Mouse (Mus musculus): ENCODE measurements around the gene Upk1a.

Gene Upk1a

GRCm38 (mm10) chr7:30579950-30580349 is 32.7 kb downstream of the Upk1a start:
- in situ Hi-C loops (cut with MboI, MseI): no loop called here

GRCm38 (mm10) chr7:30572969-30573368 is 39.7 kb downstream of the Upk1a start:
- in situ Hi-C loops (cut with MboI, MseI): loop anchor here in 1 of 2 experiments (5.0 kb wide), 1 partner anchor 44 kb away; no protein-coding TSS in a partner anchor

GRCm38 (mm10) chr7:30572389-30572788 is 40.3 kb downstream of the Upk1a start:
- in situ Hi-C loops (cut with MboI, MseI): loop anchor here in 1 of 2 experiments (5.0 kb wide), 1 partner anchor 45 kb away; no protein-coding TSS in a partner anchor

- in situ Hi-C loops (cut with MboI, MseI): no loop called here
Observed at GRCm38 (mm10) chr7:30567555-30567954, 45.1 kb downstream of the Upk1a start.

GRCm38 (mm10) chr7:30566033-30566432 is 46.6 kb downstream of the Upk1a start:
- in situ Hi-C loops (cut with MboI, MseI): no loop called here

GRCm38 (mm10) chr7:30564970-30565571 is 47.6 kb downstream of the Upk1a start, which contains the start of gene Igflr1:
Gene Igflr1 (plus strand): TSS chr7:30565427.
- in situ Hi-C loops (cut with MboI, MseI): no loop called here

GRCm38 (mm10) chr7:30563906-30564280 is 48.8 kb downstream of the Upk1a start:
- in situ Hi-C loops (cut with MboI, MseI): no loop called here

GRCm38 (mm10) chr7:30563117-30563905 is 49.3 kb downstream of the Upk1a start, which contains the start of the genes U2af1l4, Gm49396 and Psenen:
Gene U2af1l4 (plus strand): TSS chr7:30563301.
Gene Gm49396 (plus strand): TSS chr7:30563344.
Gene Psenen (minus strand): TSS chr7:30563627.
- in situ Hi-C loops (cut with MboI, MseI): no loop called here

- in situ Hi-C loops (cut with MboI, MseI): no loop called here
Observed at GRCm38 (mm10) chr7:30562526-30563116, 50.0 kb downstream of the Upk1a start.

- in situ Hi-C loops (cut with MboI, MseI): no loop called here
Observed at GRCm38 (mm10) chr7:30560296-30560695, 52.4 kb downstream of the Upk1a start.

GRCm38 (mm10) chr7:30559443-30559954 is 53.1 kb downstream of the Upk1a start, which contains the start of gene Lin37:
Gene Lin37 (minus strand): TSS chr7:30559838.
- in situ Hi-C loops (cut with MboI, MseI): loop anchor here in 1 of 2 experiments (10.0 kb wide), 1 partner anchor 465 kb away; the partner anchor contains the start of genes Gm26920, Zfp260 and Zfp566

GRCm38 (mm10) chr7:30558656-30559442 is 53.8 kb downstream of the Upk1a start:
- in situ Hi-C loops (cut with MboI, MseI): loop anchor here in 1 of 2 experiments (10.0 kb wide), 1 partner anchor 464 kb away; the partner anchor contains the start of genes Gm26920, Zfp260 and Zfp566

- in situ Hi-C loops (cut with MboI, MseI): loop anchor here in 1 of 2 experiments (10.0 kb wide), 1 partner anchor 463 kb away; the partner anchor contains the start of genes Gm26920, Zfp260 and Zfp566
Observed at GRCm38 (mm10) chr7:30557901-30558514, 54.6 kb downstream of the Upk1a start.

GRCm38 (mm10) chr7:30556894-30557536 is 55.6 kb downstream of the Upk1a start:
- in situ Hi-C loops (cut with MboI, MseI): loop anchor here in 1 of 2 experiments (10.0 kb wide), 1 partner anchor 462 kb away; the partner anchor contains the start of genes Gm26920, Zfp260 and Zfp566

GRCm38 (mm10) chr7:30553810-30554584 is 58.6 kb downstream of the Upk1a start:
- in situ Hi-C loops (cut with MboI, MseI): loop anchor here in 1 of 2 experiments (10.0 kb wide), 1 partner anchor 459 kb away; the partner anchor contains the start of genes Gm26920, Zfp260 and Zfp566
